Mouse (Mus musculus) cortical plate, adult 2 months (tissue): ENCODE data around the gene Pdzd8. TPM values are rescaled to one million over a fixed set of nuclear protein-coding genes. Genes with fewer than 3 reads are reported as not detected.

Experiments used
- H3K27ac ChIP-seq: fragments of 200-500 bp; 2 replicates; pipeline ENCODE4 v1.5.1; 2012; ENCODE audit warnings: low read length, control low read depth, inconsistent platforms; ENCODE audit not compliant: insufficient read depth
- H3K4me1 ChIP-seq: fragments of 200-500 bp; 2 replicates; pipeline ENCODE4 v1.6.1; 2011; ENCODE audit warnings: low read length; ENCODE audit not compliant: control insufficient read depth, insufficient read depth
- H3K4me3 ChIP-seq: fragments of 200-500 bp; 2 replicates; pipeline ENCODE4 v1.5.1; 2011; ENCODE audit warnings: mild to moderate bottlenecking, low read length, control low read depth; ENCODE audit not compliant: insufficient read depth
- CTCF ChIP-seq: fragments of 200-500 bp; IDR thresholded peaks from 2 replicates; pipeline ENCODE4 v1.5.1; 2011; ENCODE audit warnings: mild to moderate bottlenecking, control low read depth, low read length; ENCODE audit not compliant: insufficient read depth; ENCODE audit errors: extremely low read depth
- POLR2A ChIP-seq: fragments of 200-500 bp; IDR thresholded peaks from 2 replicates; pipeline ENCODE4 v1.6.1; 2011; ENCODE audit warnings: mild to moderate bottlenecking, low read length, control low read depth; ENCODE audit not compliant: insufficient read depth; ENCODE audit errors: extremely low read depth
- polyA plus RNA-seq: library from polyadenylated mRNA; depleted of rRNA; stranded (reverse); fragments of >200 nt; gene quantifications from 2 replicates; pipeline ENCODE4 v1.2.3, GENCODE M21; 2012

Pdzd8 gene
- polyA plus RNA-seq, 1 experiment: 20.4 TPM

- TF ChIP-seq POLR2A: no peak
- no peak for TF ChIP-seq CTCF
- Histone ChIP-seq H3K4me1 (no peaks in the 10 kb centered on the region; the same call in 1 of the 2 replicates), H3K4me3 (peak overlapping the region; percentile 97), H3K27ac (no peak overlapping the region)
Measured at GRCm38 (mm10) chr19:59344304-59344711, 1.3 kb downstream of the Pdzd8 start.

- Histone ChIP-seq H3K27ac (no peak overlapping the region), H3K4me3 (peak overlapping the region; percentile 97; the same call in 1 of the 2 replicates), H3K4me1 (no peaks in the 10 kb centered on the region; the same call in 1 of the 2 replicates)
- TF ChIP-seq CTCF (no peak), POLR2A (no peak)
Measured at GRCm38 (mm10) chr19:59342964-59343363, 2.6 kb downstream of the Pdzd8 start.

DNA sequence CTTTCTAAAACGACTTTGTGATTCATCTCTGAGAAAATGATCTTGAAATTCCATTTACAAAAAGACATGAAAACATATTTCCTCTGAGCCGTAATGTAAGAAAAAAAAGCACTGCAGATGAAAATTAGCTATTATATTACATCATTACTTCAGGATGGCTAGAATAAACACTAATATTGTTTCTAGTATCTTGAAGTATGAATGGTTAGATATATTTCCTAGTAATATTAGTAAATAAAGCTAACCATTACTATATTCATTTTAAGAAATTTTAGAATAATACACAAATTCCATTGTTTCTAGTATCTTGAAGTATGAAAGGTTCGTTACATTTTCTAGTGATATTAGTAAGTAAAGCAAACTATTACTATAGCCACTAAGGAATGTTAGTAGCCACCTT is 5.7 kb downstream of the Pdzd8 start:
- Histone ChIP-seq H3K27ac (no peak overlapping the region), H3K4me1 (no peaks in the 10 kb centered on the region), H3K4me3 (no peak overlapping the region)
- TF ChIP-seq CTCF (no peak), POLR2A (no peak)

DNA sequence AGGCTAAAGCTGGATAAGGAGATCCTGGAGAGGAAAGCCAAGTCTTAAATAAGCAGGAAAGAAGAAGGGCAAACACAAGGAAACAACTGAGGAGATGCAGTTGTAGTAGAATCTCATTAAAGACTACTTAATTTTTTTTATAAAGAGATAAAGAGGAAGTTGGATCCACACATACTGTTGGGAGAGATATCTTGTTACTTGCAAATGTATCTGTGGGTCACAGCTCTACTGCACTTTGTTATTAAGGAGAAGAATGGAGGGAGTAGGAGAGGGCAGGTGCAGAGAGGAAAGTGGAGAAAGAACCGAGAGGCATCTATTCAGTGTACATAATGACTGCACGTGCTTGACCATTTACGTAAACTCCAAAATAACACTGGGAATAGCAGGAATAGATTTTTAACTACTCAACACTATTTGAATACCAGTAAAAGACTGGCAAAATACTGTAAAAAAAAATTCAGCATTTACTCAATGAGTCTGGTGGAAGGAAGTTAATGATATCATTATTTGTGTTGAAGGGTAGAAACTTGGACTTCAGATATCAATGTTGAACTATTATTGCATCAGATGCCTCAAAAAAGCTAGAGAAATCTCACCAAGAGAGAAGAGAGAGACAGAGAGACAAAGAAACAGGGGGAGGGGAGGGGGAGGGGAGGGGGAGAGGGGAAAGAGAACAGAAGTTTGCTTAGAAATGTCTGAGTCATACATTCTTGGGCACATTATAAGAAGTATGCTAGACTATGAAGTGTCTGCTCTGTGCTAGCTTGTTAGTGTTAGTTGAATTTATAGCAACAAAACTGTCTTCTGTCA is 7.5 kb downstream of the Pdzd8 start:
- no peaks in the 10 kb centered on the region for H3K4me1 ChIP-seq
- H3K4me3 ChIP-seq: no peak overlapping the region
- H3K27ac ChIP-seq: no peak overlapping the region
- TF ChIP-seq POLR2A (no peak), CTCF (no peak)

DNA sequence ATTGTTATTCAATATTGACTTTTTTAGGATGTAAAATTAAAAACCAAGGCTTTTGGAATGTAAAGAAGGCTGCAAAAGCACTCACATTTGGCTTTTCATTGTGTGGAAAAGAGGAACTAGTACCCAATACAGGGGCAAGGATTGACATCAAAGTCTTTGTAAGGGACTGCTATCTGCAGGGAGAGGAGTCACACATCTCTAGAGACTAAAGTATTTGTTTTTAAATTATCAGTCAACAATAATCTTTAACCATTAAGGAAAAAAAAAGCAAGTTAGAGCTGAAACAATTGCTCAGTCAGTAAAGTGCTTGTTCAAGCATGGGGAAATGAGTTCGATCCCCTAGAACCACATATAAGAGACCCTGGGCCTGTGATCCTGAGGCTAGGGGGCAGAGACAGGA is 8.9 kb downstream of the Pdzd8 start:
- H3K27ac ChIP-seq: no peak overlapping the region
- TF ChIP-seq CTCF (no peak), POLR2A (no peak)
- H3K4me1 ChIP-seq: no peaks in the 10 kb centered on the region
- H3K4me3 ChIP-seq: no peak overlapping the region

DNA sequence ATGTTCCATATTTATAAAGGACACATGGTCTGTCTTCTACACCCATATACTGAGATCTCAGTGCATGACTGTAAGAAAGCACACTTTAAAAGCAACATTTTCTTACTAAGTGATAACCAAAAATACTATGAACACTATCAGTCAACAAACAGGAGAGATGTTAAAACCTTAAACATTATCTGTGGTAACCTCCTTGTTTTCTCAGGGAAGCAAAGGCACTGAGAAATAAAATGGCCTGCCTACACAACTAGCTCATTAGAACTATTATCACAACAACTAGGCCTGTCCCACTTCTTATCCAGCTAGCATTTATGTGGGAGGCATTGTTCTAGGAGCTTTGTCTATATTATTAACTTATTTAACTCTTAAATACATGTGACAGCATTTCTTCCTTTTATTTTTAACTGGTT is 14.8 kb downstream of the Pdzd8 start:
- no peaks in the 10 kb centered on the region for H3K4me1 ChIP-seq
- no peak overlapping the region for H3K4me3 ChIP-seq
- TF ChIP-seq CTCF: no peak
- TF ChIP-seq POLR2A: no peak
- H3K27ac ChIP-seq: no peak overlapping the region

DNA sequence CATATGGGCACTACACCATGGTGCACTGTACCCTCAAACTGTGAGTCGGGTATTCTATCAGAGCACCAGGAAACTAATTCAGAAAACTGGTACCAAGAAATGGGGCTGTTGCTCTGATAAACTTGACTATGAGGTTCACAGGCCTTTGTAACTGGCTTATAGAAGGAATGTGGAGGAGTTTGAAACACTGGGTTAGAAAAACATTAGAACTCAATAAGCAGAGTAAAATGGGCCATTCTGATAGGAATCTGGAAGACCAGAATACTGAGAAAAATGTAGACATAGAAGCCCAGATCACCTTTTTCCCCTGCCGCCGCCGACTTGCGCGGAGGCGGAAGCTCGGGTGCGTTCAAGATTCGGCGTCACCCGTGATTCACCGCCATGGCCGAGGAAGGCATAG is 23.6 kb downstream of the Pdzd8 start, which contains the start of gene Rps12-ps3:
Gene Rps12-ps3, plus strand, starts transcription at position 301 of the 400 bp plus-strand sequence.
- H3K4me3 ChIP-seq: no peak within 1 kb of the TSS
- H3K4me1 ChIP-seq: no peaks in the 10 kb centered on the region
- H3K27ac ChIP-seq: no peak within 1 kb of the TSS
- TF ChIP-seq POLR2A: no peak
- no peak for TF ChIP-seq CTCF

DNA sequence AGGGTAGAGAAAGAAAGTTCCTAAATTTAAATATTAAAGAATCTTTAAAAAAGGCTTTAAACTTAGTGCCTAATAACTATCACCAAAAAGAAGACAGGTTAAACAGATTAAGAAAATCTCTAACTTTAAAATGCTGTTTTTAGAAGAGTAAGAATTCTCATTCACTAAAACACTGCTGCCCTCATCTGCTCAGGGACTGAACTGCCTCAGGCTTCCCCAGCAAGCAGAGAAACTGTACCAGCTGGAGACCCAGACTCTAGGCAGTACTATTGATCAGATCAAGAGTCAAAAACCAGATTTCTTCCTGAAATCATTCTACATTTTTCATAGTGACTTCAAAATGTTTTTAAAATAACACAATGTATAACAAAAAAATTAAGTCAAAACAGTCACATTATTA is 29.0 kb downstream of the Pdzd8 start:
- Histone ChIP-seq H3K4me1 (no peaks in the 10 kb centered on the region), H3K27ac (no peak overlapping the region), H3K4me3 (no peak overlapping the region)
- TF ChIP-seq POLR2A (no peak), CTCF (peak; percentile 61)

- H3K27ac ChIP-seq: no peak overlapping the region
- H3K4me3 ChIP-seq: no peak overlapping the region
- H3K4me1 ChIP-seq: no peaks in the 10 kb centered on the region
- TF ChIP-seq CTCF (no peak), POLR2A (no peak)
Measured at GRCm38 (mm10) chr19:59315308-59315707, 30.3 kb downstream of the Pdzd8 start.
